Mouse (Mus musculus): ENCODE results near the gene Sumo3. TPM values are rescaled to one million over a fixed set of nuclear protein-coding genes. Genes with fewer than 3 reads are reported as not detected.

Sumo3 gene
- polyA plus RNA-seq, 1 experiment from 2014 or later, result 329 TPM

DNA sequence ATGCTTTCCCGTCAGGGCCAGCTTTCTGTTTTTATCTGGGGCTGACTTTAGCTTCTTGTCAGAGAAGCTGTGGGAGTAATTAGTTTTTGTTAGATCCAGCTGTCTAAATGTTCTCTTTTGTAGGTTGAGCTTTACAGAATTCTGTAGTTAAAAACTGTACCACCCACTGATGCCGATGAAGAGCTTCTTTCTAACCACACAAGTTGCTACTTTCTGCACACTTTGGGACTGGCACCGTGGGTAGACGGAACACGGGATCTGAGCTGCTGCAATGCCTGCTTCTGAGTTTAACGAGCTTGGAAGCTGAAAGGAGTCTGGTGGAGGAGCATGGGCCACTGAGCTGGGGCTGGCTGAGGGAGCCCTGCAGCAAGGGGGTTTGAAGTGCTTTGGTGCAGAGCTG is 14.4 kb upstream of the Sumo3 start:
- Histone ChIP-seq H3K4me3 (no peak overlapping the region), H3K9me3 (replicated peaks) (no peaks in the 10 kb centered on the region), H3K27ac (no peak overlapping the region), H3K9ac (no peak overlapping the region), H3K4me2 (no peak overlapping the region), H3K4me1 (no peaks in the 10 kb centered on the region), H3K36me3 (ENCODE audit: poor library complexity, severe bottlenecking) (peaks cover 86% of the 10 kb centered on the region), H3K27me3 (no peaks in the 10 kb centered on the region)
- WGBS, result 51% methylated on average over 6 of the region's 6 CpGs
- no peak for ATAC-seq

DNA sequence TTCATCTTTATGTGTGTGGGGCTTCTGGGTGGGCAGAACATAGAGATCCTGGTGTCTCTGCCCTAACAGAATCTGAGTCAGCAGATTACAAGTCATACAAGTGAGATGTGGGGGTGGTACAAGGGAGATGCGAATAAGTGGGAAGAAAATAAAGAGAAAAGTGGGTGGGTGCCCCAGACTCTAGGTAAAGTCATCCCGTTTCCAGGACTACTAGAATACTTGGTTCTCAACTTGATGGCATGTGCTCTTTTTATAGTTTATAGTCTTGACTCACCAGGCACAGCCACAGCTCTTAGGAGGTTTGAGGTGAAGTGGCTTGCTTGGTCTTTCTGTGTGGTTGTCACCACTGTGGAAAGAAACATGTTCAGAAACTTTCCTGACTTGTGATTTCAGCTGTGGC is 9.8 kb upstream of the Sumo3 start:
- 96% methylated on average over 2 of the region's 2 CpGs for WGBS
- Histone ChIP-seq H3K4me2 (no peak overlapping the region), H3K27me3 (no peaks in the 10 kb centered on the region), H3K27ac (no peak overlapping the region), H3K9ac (no peak overlapping the region), H3K4me3 (no peak overlapping the region), H3K9me3 (replicated peaks) (no peaks in the 10 kb centered on the region), H3K4me1 (no peaks in the 10 kb centered on the region), H3K36me3 (ENCODE audit: poor library complexity, severe bottlenecking) (peaks cover 78% of the 10 kb centered on the region)
- ATAC-seq, result no peak

DNA sequence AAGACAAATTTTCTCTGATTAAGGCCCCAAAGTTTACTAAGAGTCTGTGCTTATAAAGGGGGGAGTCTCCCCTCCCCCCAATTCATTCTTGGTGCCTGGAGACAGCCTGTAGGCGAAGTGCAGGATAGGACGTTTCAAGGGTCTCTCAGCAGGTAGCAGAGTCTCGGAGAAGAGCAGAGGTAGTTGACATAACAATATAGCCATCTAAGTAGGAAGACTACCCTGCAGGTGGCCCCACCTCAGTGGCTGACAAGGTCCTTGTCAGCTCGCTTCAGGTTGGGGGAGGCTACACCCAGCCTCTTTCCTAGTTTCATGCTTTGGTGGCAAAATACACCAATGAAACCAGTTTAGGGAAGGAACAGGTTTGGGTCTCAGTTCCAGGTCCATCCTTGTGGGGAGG is 2.9 kb upstream of the Sumo3 start:
- H3K27ac ChIP-seq, result no peak overlapping the region
- H3K4me3 ChIP-seq, result no peak overlapping the region
- no peaks in the 10 kb centered on the region for H3K9me3 ChIP-seq (replicated peaks)
- WGBS, result 59% methylated on average over 4 of the region's 4 CpGs
- H3K4me1 ChIP-seq, result peaks cover 15% of the 10 kb centered on the region
- no peaks in the 10 kb centered on the region for H3K27me3 ChIP-seq
- no peak overlapping the region for H3K9ac ChIP-seq
- H3K36me3 ChIP-seq (ENCODE audit: poor library complexity, severe bottlenecking), result peaks cover 20% of the 10 kb centered on the region
- H3K4me2 ChIP-seq, result no peak overlapping the region
- ATAC-seq, result no peak

DNA sequence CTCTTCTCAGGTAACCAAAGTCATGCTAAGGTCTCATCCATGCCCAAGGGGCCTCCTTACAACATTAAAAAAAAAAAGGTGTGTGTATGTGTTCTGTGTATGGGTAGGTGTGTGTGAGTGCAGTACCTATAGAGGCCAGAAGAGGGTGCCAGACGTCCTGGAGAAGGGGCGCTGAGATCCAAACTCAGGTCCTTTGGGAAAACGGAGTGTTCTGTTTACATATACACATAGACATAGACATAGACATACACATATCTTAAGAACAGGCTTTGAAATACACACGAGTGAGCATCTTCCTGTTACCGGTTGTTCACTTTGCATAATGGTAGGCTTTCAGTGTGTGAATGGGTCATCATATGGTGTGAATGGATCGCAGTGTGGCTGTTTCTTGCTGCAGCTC is 1.8 kb upstream of the Sumo3 start:
- 91% methylated on average over 6 of the region's 6 CpGs for WGBS
- Histone ChIP-seq H3K9me3 (replicated peaks) (no peaks in the 10 kb centered on the region), H3K9ac (no peak overlapping the region), H3K27ac (no peak overlapping the region), H3K4me1 (peaks cover 18% of the 10 kb centered on the region), H3K4me2 (no peak overlapping the region), H3K4me3 (no peak overlapping the region), H3K36me3 (ENCODE audit: poor library complexity, severe bottlenecking) (peaks cover 13% of the 10 kb centered on the region), H3K27me3 (no peaks in the 10 kb centered on the region)
- ATAC-seq, result no peak

DNA sequence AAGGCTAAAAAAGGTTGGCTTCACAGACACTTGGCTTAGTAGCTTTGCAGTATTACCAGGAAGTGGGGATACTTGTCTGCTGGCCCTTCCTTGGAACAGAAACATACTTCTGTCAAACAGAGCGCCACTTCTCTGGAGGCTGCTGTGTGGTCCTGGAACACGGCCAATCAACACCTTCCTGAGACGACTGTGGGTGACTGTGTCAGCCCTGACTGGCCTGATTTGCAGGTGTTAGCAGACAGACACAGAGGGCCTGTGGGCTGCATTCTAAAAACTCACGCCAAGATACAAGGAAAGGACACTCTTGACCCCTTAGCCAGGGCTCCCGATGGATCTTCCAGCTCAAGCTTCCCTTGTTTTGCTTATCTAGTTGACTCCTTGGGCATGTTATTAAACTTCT is 939 bp upstream of the Sumo3 start:
- Histone ChIP-seq H3K4me2 (no peak overlapping the region), H3K27me3 (no peaks in the 10 kb centered on the region), H3K4me1 (peaks cover 18% of the 10 kb centered on the region), H3K9ac (no peak overlapping the region), H3K9me3 (replicated peaks) (no peaks in the 10 kb centered on the region), H3K27ac (peak overlapping the region; percentile 92; the same call in 1 of the 2 replicates), H3K36me3 (ENCODE audit: poor library complexity, severe bottlenecking) (peaks cover 16% of the 10 kb centered on the region), H3K4me3 (no peak overlapping the region)
- no peak for ATAC-seq
- WGBS, result 75% methylated on average over 5 of the region's 5 CpGs

DNA sequence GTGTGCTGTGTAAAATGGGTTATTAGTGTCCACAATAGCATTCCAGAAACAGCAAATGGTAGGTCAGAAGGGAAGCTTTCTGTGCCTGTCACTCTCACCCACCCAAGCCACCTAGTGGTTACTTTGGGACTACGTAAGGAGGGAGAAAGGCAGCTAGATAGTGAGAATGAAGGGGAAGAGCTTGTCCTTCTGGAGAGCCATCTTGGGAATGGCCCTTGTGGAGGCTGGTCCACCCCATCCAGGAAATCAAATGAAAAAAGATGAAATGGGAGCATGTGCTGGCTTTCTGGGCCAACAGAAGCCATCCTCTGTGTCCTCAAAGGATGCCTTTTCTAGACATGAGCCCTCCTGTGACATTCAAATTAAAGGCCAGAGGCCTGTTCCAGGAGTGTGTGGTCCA is 529 bp upstream of the Sumo3 start:
- peak overlapping the region; percentile 87 for H3K4me2 ChIP-seq
- WGBS, result 43% methylated on average over 1 of the region's 1 CpGs
- ATAC-seq, result peak; percentile 7; the same call in 1 of the 2 replicates
- H3K27ac ChIP-seq, result peak overlapping the region; percentile 92
- no peaks in the 10 kb centered on the region for H3K9me3 ChIP-seq (replicated peaks)
- H3K9ac ChIP-seq, result no peak overlapping the region
- peaks cover 20% of the 10 kb centered on the region for H3K36me3 ChIP-seq (ENCODE audit: poor library complexity, severe bottlenecking)
- peak overlapping the region; percentile 79 for H3K4me3 ChIP-seq
- H3K27me3 ChIP-seq, result no peaks in the 10 kb centered on the region
- H3K4me1 ChIP-seq, result peaks cover 20% of the 10 kb centered on the region

DNA sequence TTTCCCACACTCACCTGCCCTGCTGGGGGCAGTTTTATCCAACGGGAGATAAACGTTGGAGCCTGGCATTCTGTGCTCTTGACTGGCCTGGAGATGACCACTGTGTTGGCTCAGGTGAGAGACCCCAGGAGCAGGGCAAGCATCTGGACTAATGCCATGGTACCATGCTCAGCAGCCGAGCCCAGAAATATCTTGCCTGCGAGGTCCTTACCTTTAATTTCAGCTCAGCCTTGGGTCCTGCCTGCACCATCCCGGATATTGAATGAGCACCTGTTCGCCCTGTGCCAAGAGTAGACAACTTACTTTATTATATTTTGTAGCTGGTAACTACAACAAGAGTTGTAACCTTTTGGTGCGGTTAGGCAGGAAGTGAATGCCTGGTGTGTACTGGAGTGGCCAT is 958 bp downstream of the Sumo3 start:
- WGBS, result 45% methylated on average over 7 of the region's 7 CpGs
- Histone ChIP-seq H3K27ac (peak overlapping the region; percentile 92; the same call in 1 of the 2 replicates), H3K4me3 (peak overlapping the region; percentile 79), H3K9me3 (replicated peaks) (no peaks in the 10 kb centered on the region), H3K27me3 (no peaks in the 10 kb centered on the region), H3K36me3 (ENCODE audit: poor library complexity, severe bottlenecking) (peaks cover 35% of the 10 kb centered on the region), H3K9ac (peak overlapping the region; percentile 85), H3K4me1 (peaks cover 26% of the 10 kb centered on the region), H3K4me2 (peak overlapping the region; percentile 87)
- ATAC-seq, result peak; percentile 16

DNA sequence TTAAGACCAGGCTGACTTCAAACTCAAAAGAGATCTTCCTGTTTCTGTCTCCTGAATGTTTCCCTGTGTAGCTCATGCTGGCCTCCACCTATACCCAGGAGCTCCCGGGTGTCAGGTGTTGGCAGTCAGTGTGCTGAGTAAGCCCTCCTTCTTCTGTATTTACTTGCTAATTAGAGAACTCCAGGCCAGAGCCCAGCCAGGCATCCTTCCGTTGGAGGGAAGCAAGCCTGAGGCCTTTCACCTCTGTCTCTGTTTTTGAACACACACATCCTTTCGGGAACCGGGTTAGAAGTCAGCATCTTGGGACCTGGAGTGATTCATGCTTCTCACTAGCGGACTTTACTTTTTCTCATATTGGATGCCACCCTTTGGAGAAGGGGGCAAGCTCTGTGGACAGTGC is 1.5 kb downstream of the Sumo3 start:
- H3K27ac ChIP-seq, result no peak overlapping the region
- no peaks in the 10 kb centered on the region for H3K27me3 ChIP-seq
- peaks cover 26% of the 10 kb centered on the region for H3K4me1 ChIP-seq
- ATAC-seq, result no peak
- no peaks in the 10 kb centered on the region for H3K9me3 ChIP-seq (replicated peaks)
- peak overlapping the region; percentile 79 for H3K4me3 ChIP-seq
- peaks cover 39% of the 10 kb centered on the region for H3K36me3 ChIP-seq (ENCODE audit: poor library complexity, severe bottlenecking)
- 74% methylated on average over 5 of the region's 5 CpGs for WGBS
- H3K4me2 ChIP-seq, result peak overlapping the region; percentile 87
- H3K9ac ChIP-seq, result no peak overlapping the region

DNA sequence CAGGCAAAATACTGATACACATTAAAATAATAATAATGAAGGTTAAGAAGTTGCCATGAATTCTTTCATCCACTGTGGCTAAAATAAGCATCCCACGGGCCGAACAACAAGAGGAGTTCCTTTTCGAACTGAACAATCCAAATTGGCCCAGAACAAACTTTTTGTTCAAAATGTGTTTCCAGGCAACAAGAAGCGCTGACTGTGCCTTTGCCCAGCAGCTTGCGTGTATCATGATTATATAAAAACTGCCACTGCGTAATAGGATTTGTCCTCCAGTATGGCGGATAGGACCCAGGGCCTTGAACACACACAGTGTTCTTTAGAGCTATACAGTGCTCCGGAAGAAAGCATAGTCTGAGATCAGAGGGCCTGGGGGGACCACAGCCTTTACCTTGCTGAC is 2.7 kb downstream of the Sumo3 start:
- peaks cover 26% of the 10 kb centered on the region for H3K4me1 ChIP-seq
- no peak overlapping the region for H3K9ac ChIP-seq
- no peak overlapping the region for H3K27ac ChIP-seq
- peaks cover 51% of the 10 kb centered on the region for H3K36me3 ChIP-seq (ENCODE audit: poor library complexity, severe bottlenecking)
- WGBS, result 93% methylated on average over 8 of the region's 8 CpGs
- H3K4me3 ChIP-seq, result no peak overlapping the region
- H3K4me2 ChIP-seq, result no peak overlapping the region
- no peak for ATAC-seq
- H3K27me3 ChIP-seq, result no peaks in the 10 kb centered on the region
- no peaks in the 10 kb centered on the region for H3K9me3 ChIP-seq (replicated peaks)

DNA sequence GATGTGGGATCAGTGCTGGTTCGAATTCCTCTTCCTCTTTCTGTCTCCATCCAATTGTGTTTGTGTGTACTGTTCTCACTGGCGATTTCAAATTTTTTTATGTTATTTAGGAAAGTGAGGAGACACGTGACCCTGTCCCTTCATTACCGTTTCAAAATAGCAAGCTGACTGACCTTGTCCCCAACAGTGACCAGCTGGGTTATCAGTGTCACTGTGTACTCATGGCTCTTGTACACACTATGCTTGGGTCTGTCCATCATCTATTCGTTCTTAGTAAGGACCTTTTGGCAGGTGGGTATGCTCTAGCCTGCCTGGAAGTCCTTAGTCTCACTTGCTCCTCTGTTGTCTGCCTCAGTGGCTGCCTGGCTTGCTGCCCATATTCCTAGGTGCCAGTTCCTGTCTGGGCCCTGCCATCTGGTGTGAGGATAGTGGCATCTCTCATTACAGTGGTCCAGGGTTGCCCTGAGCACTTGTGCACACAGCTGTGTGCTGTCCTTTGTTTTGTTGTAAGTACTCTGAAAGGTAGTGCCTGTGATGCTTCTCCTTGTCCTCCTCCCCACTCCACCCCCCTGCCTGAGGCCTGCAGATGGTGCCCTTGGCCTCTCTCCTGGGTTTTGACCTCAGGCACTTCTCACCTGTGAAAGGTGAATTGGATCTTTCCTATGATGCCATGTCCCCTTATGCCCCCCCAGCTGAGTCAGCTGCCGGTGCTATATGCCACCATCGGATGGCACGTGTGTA is 4.5 kb downstream of the Sumo3 start:
- Histone ChIP-seq H3K4me1 (peaks cover 26% of the 10 kb centered on the region), H3K27me3 (no peaks in the 10 kb centered on the region), H3K4me3 (no peak overlapping the region), H3K27ac (no peak overlapping the region; the same call in 1 of the 2 replicates), H3K36me3 (ENCODE audit: poor library complexity, severe bottlenecking) (peaks cover 67% of the 10 kb centered on the region), H3K9me3 (replicated peaks) (no peaks in the 10 kb centered on the region), H3K4me2 (no peak overlapping the region), H3K9ac (no peak overlapping the region; the same call in 1 of the 2 replicates)
- 92% methylated on average over 8 of the region's 8 CpGs for WGBS
- ATAC-seq, result no peak

DNA sequence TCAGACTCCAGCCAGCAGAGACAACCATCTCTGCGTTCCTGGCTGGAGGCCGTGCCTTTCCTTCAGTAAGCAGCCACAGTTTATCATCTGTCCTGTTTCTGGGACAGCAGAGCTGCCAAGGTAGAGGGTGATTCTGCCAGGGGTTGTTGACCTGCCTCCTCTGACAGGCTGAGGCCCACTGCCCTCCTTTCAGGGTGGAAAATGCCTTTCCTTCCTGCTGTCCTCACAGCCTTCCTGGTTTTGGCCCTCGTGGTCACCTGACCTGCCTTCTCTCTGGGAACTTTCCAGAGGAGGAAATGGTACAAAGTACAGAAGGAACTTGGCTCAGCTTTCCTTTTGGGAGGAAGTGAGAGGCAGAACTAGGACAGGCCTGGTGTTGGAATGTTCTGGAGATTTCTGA is 7.5 kb downstream of the Sumo3 start:
- no peak overlapping the region for H3K4me2 ChIP-seq
- no peak overlapping the region for H3K4me3 ChIP-seq
- no peak overlapping the region for H3K27ac ChIP-seq
- H3K4me1 ChIP-seq, result peaks cover 7% of the 10 kb centered on the region
- H3K36me3 ChIP-seq (ENCODE audit: poor library complexity, severe bottlenecking), result peaks cover 86% of the 10 kb centered on the region
- no peak overlapping the region for H3K9ac ChIP-seq
- H3K9me3 ChIP-seq (replicated peaks), result no peaks in the 10 kb centered on the region
- H3K27me3 ChIP-seq, result no peaks in the 10 kb centered on the region
- WGBS, result 100% methylated on average over 3 of the region's 3 CpGs
- ATAC-seq, result no peak

DNA sequence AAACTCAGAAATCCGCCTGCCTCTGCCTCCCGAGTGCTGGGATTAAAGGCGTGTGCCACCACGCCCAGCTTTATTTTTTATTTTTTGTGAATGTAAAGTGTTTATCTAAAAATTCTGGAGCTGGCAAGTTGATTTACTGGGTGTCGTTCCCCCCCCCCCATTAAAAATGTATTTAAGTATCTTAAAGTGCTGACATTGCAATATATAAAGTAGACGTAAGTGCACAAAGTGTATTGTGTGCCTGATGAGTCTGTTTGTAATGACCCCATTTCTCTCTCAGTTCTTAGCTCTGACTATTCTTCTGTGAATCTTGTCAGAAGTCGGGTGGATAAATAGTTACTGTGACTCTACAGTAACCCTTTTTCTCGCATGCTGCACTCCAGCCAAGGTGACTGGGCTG is 9.8 kb downstream of the Sumo3 start:
- peaks cover 79% of the 10 kb centered on the region for H3K36me3 ChIP-seq (ENCODE audit: poor library complexity, severe bottlenecking)
- no peak overlapping the region for H3K4me2 ChIP-seq
- no peak overlapping the region for H3K9ac ChIP-seq
- H3K9me3 ChIP-seq (replicated peaks), result no peaks in the 10 kb centered on the region
- no peak overlapping the region for H3K27ac ChIP-seq
- no peak overlapping the region for H3K4me3 ChIP-seq
- 94% methylated on average over 8 of the region's 8 CpGs for WGBS
- peaks cover 3% of the 10 kb centered on the region for H3K4me1 ChIP-seq
- no peak for ATAC-seq
- H3K27me3 ChIP-seq, result no peaks in the 10 kb centered on the region

DNA sequence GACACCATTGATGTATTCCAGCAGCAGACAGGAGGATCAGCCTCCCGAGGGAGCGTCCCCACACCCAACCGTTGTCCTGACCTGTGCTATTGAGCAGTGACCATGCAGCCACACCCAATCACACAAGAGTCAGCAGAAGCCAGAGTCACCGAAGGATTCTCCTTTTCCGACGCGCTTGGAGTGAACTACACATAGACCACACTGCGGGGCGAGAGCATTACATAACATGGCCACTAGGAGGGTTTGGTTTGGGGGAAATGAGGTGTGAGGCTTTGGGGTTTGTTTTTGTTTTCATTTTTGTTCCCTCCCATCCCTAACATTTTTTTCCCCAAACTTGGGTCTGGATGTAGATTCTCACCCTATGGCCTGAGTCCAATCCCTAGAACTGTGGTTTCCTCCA is 10.3 kb downstream of the Sumo3 start:
- ATAC-seq, result no peak
- Histone ChIP-seq H3K36me3 (ENCODE audit: poor library complexity, severe bottlenecking) (peaks cover 74% of the 10 kb centered on the region), H3K4me3 (no peak overlapping the region), H3K4me2 (no peak overlapping the region), H3K9me3 (replicated peaks) (no peaks in the 10 kb centered on the region), H3K4me1 (no peaks in the 10 kb centered on the region), H3K27me3 (no peaks in the 10 kb centered on the region), H3K27ac (no peak overlapping the region), H3K9ac (no peak overlapping the region)
- 95% methylated on average over 9 of the region's 9 CpGs for WGBS
